Mouse (Mus musculus): ENCODE data around the gene Eef2. TPM values are rescaled to one million over a fixed set of nuclear protein-coding genes. Genes with fewer than 3 reads are reported as not detected.

Eef2 gene
- 509 and 537 TPM in 2 replicates for polyA plus RNA-seq (2015; fragmentation: Nextera tagmentation; extraction: Ambion mirVana)

DNA sequence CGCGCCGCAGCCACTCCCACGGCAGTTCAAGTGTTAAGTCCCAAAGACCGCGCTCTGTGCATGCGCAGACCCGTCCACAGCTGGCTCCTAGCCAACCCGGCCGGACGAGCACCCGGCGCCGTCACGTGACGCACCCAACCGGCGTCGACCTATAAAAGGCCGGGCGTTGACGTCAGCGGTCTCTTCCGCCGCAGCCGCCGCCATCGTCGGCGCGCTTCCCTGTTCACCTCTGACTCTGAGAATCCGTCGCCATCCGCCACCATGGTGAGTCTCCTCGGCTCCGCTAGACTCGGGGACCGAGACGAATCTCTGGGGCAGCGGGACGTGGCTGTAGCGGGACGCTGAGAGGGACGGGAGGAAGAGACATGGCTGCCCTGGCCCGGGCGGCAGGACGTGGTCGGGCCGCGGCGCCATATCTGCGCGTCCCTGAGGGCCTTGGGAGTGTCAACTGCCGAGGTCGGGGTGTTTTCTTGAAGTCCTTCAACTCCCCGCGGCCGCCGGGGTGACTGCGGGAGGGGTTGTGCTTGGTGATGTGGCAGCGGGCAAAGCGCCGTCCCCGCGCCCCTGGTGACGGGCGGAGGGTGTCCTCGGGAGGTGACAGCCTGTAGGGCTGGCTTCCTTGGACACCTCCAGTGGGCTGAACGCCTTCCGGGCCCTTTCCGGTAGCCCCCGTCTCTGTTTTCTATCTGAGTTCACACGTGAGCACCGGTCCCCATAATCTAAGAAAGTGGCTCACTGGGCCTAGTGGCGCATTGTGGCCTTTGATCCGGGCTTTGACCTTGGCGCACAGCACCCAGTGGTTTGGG, at the start of gene Eef2:
TSS of gene Eef2 (plus strand) at position 166 of the 806 bp plus-strand sequence.
- peaks cover 5% of the 10 kb centered on the region; the same call in 1 of the 2 replicates for H3K4me1 ChIP-seq (ENCODE audit: insufficient read depth, low read depth, low read length)
- no peaks in the 10 kb centered on the region for H3K27me3 ChIP-seq (replicated peaks; ENCODE audit: insufficient read depth, low read length)
- H3K4me3 ChIP-seq (ENCODE audit: low read depth, low read length): peak within 1 kb of the TSS; percentile 82
- no peaks in the 10 kb centered on the region for H3K9me3 ChIP-seq (ENCODE audit: low read length)
- peaks cover 42% of the 10 kb centered on the region for H3K36me3 ChIP-seq (ENCODE audit: insufficient read depth, low read length)
- peak within 1 kb of the TSS; percentile 77 for H3K4me2 ChIP-seq (replicated peaks; ENCODE audit: low read depth, low read length)
- TF ChIP-seq EP300 (IDR thresholded peaks at IDR 0.05) (peak; percentile 1; the same call in 1 of the 2 replicates), CTCF (IDR thresholded peaks at IDR 0.05) (no peak)
- ATAC-seq (peak; percentile 85), DNase-seq (ENCODE audit: low spot score) (peak; percentile 98)
- peak within 1 kb of the TSS; percentile 97 for H3K9ac ChIP-seq (replicated peaks; ENCODE audit: low read depth)
- under 1% methylated on average over 76 of the region's 77 CpGs for WGBS
- peak within 1 kb of the TSS; percentile 93 for H3K27ac ChIP-seq (ENCODE audit: low read length)

DNA sequence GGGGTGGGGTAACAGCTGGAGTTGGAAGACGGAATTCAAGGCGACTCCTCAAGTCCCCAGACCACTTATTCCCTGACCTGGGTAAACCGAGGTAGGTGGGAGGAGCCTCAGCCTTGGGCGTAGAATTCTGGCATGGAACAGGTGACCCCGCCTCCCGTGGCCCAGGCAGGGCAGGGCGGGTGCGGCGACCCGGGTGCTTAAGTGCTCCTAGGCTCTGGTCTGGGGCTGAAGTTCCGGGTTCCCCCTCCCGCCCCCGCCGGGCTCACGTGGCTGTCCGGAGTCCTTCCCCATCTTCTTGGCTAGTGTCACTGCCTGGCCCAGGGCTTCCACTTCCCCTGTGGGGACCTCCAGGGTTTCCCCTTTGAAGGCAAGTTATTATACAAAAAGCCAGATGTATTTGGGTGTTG, 42.2 kb upstream of the Eef2 start:
- peaks cover 18% of the 10 kb centered on the region for H3K4me1 ChIP-seq (ENCODE audit: insufficient read depth, low read depth, low read length)
- H3K27ac ChIP-seq (ENCODE audit: low read length): peak overlapping the region; percentile 73
- WGBS: 2% methylated on average over 16 of the region's 16 CpGs
- H3K27me3 ChIP-seq (replicated peaks; ENCODE audit: insufficient read depth, low read length): no peaks in the 10 kb centered on the region
- no peaks in the 10 kb centered on the region for H3K36me3 ChIP-seq (ENCODE audit: insufficient read depth, low read length)
- no peak overlapping the region; the same call in 1 of the 2 replicates for H3K9ac ChIP-seq (replicated peaks; ENCODE audit: low read depth)
- no peak for ATAC-seq
- TF ChIP-seq EP300 (IDR thresholded peaks at IDR 0.05) (no peak), CTCF (IDR thresholded peaks at IDR 0.05) (no peak)
- peak; percentile 74 for DNase-seq (ENCODE audit: low spot score)
- H3K4me3 ChIP-seq (ENCODE audit: low read depth, low read length): peak overlapping the region; percentile 19; the same call in 1 of the 2 replicates
- H3K4me2 ChIP-seq (replicated peaks; ENCODE audit: low read depth, low read length): peak overlapping the region; percentile 90
- no peaks in the 10 kb centered on the region for H3K9me3 ChIP-seq (ENCODE audit: low read length)

- ATAC-seq: no peak
- Histone ChIP-seq H3K9ac (replicated peaks; ENCODE audit: low read depth) (peak within 1 kb of the TSS; percentile 93), H3K9me3 (ENCODE audit: low read length) (no peaks in the 10 kb centered on the region), H3K4me1 (ENCODE audit: insufficient read depth, low read depth, low read length) (peaks cover 26% of the 10 kb centered on the region), H3K36me3 (ENCODE audit: insufficient read depth, low read length) (no peaks in the 10 kb centered on the region), H3K4me3 (ENCODE audit: low read depth, low read length) (peak within 1 kb of the TSS; percentile 98), H3K4me2 (replicated peaks; ENCODE audit: low read depth, low read length) (peak within 1 kb of the TSS; percentile 90), H3K27me3 (replicated peaks; ENCODE audit: insufficient read depth, low read length) (no peaks in the 10 kb centered on the region), H3K27ac (ENCODE audit: low read length) (peak within 1 kb of the TSS; percentile 96)
- peak; percentile 36 for DNase-seq (ENCODE audit: low spot score)
- 4% methylated on average over 40 of the region's 41 CpGs for WGBS
- TF ChIP-seq EP300 (IDR thresholded peaks at IDR 0.05): no peak
- TF ChIP-seq CTCF (IDR thresholded peaks at IDR 0.05): no peak
These were observed 41.3 kb upstream of the Eef2 start, which contains the start of gene Zbtb7a for GRCm38 (mm10) chr10:81134966-81135681. Zbtb7a (plus strand) TSS chr10:81135220.

GRCm38 (mm10) chr10:81135831-81136705, 40.4 kb upstream of the Eef2 start:
- Histone ChIP-seq H3K4me1 (ENCODE audit: insufficient read depth, low read depth, low read length) (peaks cover 36% of the 10 kb centered on the region), H3K9ac (replicated peaks; ENCODE audit: low read depth) (peak overlapping the region; percentile 93), H3K27ac (ENCODE audit: low read length) (peak overlapping the region; percentile 96), H3K4me3 (ENCODE audit: low read depth, low read length) (peak overlapping the region; percentile 98), H3K4me2 (replicated peaks; ENCODE audit: low read depth, low read length) (peak overlapping the region; percentile 90), H3K36me3 (ENCODE audit: insufficient read depth, low read length) (no peaks in the 10 kb centered on the region), H3K27me3 (replicated peaks; ENCODE audit: insufficient read depth, low read length) (no peaks in the 10 kb centered on the region), H3K9me3 (ENCODE audit: low read length) (no peaks in the 10 kb centered on the region)
- peak; percentile 46 for ATAC-seq
- DNase-seq (ENCODE audit: low spot score): peak; percentile 95
- WGBS: under 1% methylated on average over 51 of the region's 86 CpGs
- TF ChIP-seq EP300 (IDR thresholded peaks at IDR 0.05): no peak
- peak; percentile 13; the same call in 1 of the 2 replicates for TF ChIP-seq CTCF (IDR thresholded peaks at IDR 0.05)

DNA sequence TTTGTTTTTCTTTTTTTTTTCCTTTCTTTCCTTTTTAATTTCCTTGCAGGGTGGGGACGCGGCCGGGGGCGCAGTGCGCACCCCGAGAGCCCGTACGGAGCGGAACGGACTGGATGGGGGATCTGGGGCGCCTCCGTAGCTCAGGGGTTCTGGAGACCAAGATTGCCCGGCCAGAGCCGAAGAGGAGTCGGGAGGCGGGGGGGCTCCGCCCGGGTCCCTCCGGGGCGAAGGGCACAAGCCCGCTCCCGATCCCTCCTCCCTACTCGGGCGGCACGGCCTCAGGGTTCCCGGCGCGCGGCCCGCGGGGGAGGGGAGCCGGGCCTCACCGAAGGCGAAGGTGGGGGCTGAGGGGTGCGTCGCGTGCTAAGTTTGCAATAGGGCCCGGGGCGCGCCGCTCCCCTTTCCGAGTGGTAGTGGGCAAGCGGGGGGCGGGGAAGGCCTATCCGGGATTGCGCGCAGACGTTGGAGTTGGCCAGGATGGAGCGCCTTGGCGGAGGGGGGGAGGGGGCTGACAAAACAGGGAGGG, 39.7 kb upstream of the Eef2 start:
- WGBS: 2% methylated on average over 37 of the region's 50 CpGs
- Histone ChIP-seq H3K4me2 (replicated peaks; ENCODE audit: low read depth, low read length) (peak overlapping the region; percentile 90), H3K9me3 (ENCODE audit: low read length) (no peaks in the 10 kb centered on the region), H3K4me3 (ENCODE audit: low read depth, low read length) (peak overlapping the region; percentile 98), H3K27me3 (replicated peaks; ENCODE audit: insufficient read depth, low read length) (no peaks in the 10 kb centered on the region), H3K36me3 (ENCODE audit: insufficient read depth, low read length) (no peaks in the 10 kb centered on the region), H3K4me1 (ENCODE audit: insufficient read depth, low read depth, low read length) (peaks cover 43% of the 10 kb centered on the region), H3K9ac (replicated peaks; ENCODE audit: low read depth) (peak overlapping the region; percentile 93), H3K27ac (ENCODE audit: low read length) (peak overlapping the region; percentile 96)
- peak; percentile 88 for DNase-seq (ENCODE audit: low spot score)
- peak; percentile 21 for ATAC-seq
- no peak for TF ChIP-seq CTCF (IDR thresholded peaks at IDR 0.05)
- TF ChIP-seq EP300 (IDR thresholded peaks at IDR 0.05): no peak
